7 mouse cellular contexts compared by ENCODE assay signal in the genomic region with DNA sequence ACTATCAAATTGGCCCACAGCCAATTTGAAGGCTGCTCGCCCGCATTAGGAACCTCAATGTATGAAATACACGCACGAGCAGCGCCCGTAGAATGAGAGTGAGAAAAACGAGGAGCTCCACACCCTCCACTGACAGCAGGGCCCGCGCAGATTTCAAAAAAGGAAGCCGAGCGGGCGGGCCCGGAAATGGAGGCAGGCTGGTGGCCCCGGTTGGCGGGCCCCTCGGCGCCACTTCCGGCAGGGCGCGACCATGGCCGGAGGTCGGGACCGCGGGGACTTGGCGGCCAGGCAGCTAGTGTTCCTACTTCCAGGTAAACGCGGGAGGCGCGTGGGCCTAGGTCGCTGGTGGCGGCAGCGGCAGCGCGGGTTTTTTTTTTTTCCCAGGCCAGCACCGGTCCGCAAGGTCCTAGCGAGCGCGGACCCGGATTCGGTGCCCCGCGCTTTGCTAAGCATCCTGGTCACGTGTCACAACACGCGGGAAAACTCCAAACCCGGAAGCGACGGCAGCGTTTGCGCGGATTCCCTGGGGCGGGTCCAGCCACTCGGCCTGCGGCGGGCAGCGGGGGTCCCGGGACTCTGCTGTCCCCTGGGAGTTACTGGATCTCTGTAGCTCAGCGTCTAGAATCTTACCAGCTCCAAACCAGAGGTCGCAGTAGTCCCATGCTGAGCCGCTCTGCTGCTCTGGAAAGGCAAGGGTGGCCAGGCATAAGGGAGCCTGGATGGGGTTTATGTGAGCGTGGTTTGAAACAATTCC. TPM values are rescaled to one million over a fixed set of nuclear protein-coding genes. Genes with fewer than 3 reads are reported as not detected.
DNase-seq lines count a peak whose midpoint lies in the region; ATAC-seq lines count a peak whose summit lies in the region.

No protein-coding gene starts in this region.

- peak overlapping the region; percentile 79 for H3K4me2 ChIP-seq in midbrain, embryonic 13.5 days (replicated peaks)

- DNase-seq in adrenal gland, adult 8-10 months = peak; percentile 70
- DNase-seq in embryo, embryonic 9.5 days (ENCODE audit: extremely low spot score) = peak; percentile 90
- DNase-seq in kidney, adult 11 months = peak; percentile 80
- DNase-seq in limb, embryonic 10.5 days (ENCODE audit: low spot score) = peak; percentile 92
- peak; percentile 82 for DNase-seq in spleen, adult 12 weeks (ENCODE audit: low spot score)

- no peaks in the 10 kb centered on the region for H3K36me3 ChIP-seq in limb, embryonic 10.5 days
- H3K36me3 ChIP-seq in midbrain, embryonic 13.5 days = no peaks in the 10 kb centered on the region

- WGBS in limb, embryonic 10.5 days = under 1% methylated on average over 62 of the region's 62 CpGs
- WGBS in midbrain, embryonic 13.5 days = under 1% methylated on average over 62 of the region's 62 CpGs

- H3K27ac ChIP-seq in limb, embryonic 10.5 days = peak overlapping the region; percentile 95
- H3K27ac ChIP-seq in midbrain, embryonic 13.5 days = peak overlapping the region; percentile 71

- H3K9ac ChIP-seq in midbrain, embryonic 13.5 days (replicated peaks) = peak overlapping the region; percentile 82

- peak; percentile 90 for ATAC-seq in granulocyte monocyte progenitor cell, adult 5-6 weeks (replicated peaks; ENCODE audit: poor library complexity, severe bottlenecking)
- peak; percentile 92 for ATAC-seq in midbrain, embryonic 13.5 days

- H3K4me3 ChIP-seq in limb, embryonic 10.5 days = peak overlapping the region; percentile 74
- H3K4me3 ChIP-seq in midbrain, embryonic 13.5 days (replicated peaks) = peak overlapping the region; percentile 75

- no peaks in the 10 kb centered on the region for H3K9me3 ChIP-seq in limb, embryonic 10.5 days (replicated peaks)
- H3K9me3 ChIP-seq in midbrain, embryonic 13.5 days = no peaks in the 10 kb centered on the region

- peaks cover 27% of the 10 kb centered on the region for H3K4me1 ChIP-seq in limb, embryonic 10.5 days
- H3K4me1 ChIP-seq in midbrain, embryonic 13.5 days (replicated peaks) = peaks cover 30% of the 10 kb centered on the region

- no peaks in the 10 kb centered on the region for H3K27me3 ChIP-seq in limb, embryonic 10.5 days (ENCODE audit: low read depth, poor library complexity, severe bottlenecking)
- no peaks in the 10 kb centered on the region for H3K27me3 ChIP-seq in midbrain, embryonic 13.5 days

RNA-seq across cellular contexts. Expression of gene Dleu7, which starts 39.2 kb away (rescaled TPM):
- under 1 TPM in 1 of 4 experiments, not detected in 3; 0.37 TPM for total RNA-seq in adrenal gland, adult 8-10 months (2022)
- total RNA-seq in granulocyte monocyte progenitor cell, adult 5-6 weeks (2014; fragmentation: Nextera tagmentation) = not detected in 2 replicates
- 2.2 TPM in 1 of 2 replicates, not detected in the other for total RNA-seq in granulocyte monocyte progenitor cell, adult 5-6 weeks (2017)
- 0.23 and 0.53 TPM in 2 replicates for polyA plus RNA-seq in limb, embryonic 10.5 days (2016; fragmentation: Nextera tagmentation; extraction: Ambion mirVana)
- 5.4 and 5.8 TPM in 2 replicates for polyA plus RNA-seq in midbrain, embryonic 13.5 days (2015; fragmentation: Nextera tagmentation; extraction: Ambion mirVana)

RNA-seq across cellular contexts. Expression of gene Rnaseh2b, which starts 39.7 kb away (rescaled TPM):
- total RNA-seq in adrenal gland, adult 8-10 months (2022) = 10 to 100 TPM; 16.6 to 17.8 (median 17.4) TPM
- total RNA-seq in granulocyte monocyte progenitor cell, adult 5-6 weeks (2014; fragmentation: Nextera tagmentation) = 86.1 and 94.1 TPM in 2 replicates
- 58.5 and 60.1 TPM in 2 replicates for total RNA-seq in granulocyte monocyte progenitor cell, adult 5-6 weeks (2017)
- polyA plus RNA-seq in limb, embryonic 10.5 days (2016; fragmentation: Nextera tagmentation; extraction: Ambion mirVana) = 53.0 and 56.4 TPM in 2 replicates
- 39.3 and 49.4 TPM in 2 replicates for polyA plus RNA-seq in midbrain, embryonic 13.5 days (2015; fragmentation: Nextera tagmentation; extraction: Ambion mirVana)

Comparison
In these comparisons a context has a peak if more than half of its experiments do, and no peak if none do; other contexts are left out.
1. Peak in every context shown above with its lines: DNase-seq, ATAC-seq, H3K4me3 ChIP-seq and H3K27ac ChIP-seq.